Comparison of ENCODE assay signal across 2 mouse cellular contexts in genomic region chr7:25178787-25179605, GRCm38 (mm10).
TF ChIP-seq lines count a peak whose summit lies in the region.

No protein-coding gene starts in this region.

TF ChIP-seq in MEL, 35 proteins besides CTCF, POLR2A, EP300 and RAD21 (continued from another document):
- TF ChIP-seq UBTF (IDR thresholded peaks at IDR 0.05; ENCODE audit: borderline replicate concordance, insufficient read depth, low read depth, low read length) = peak; percentile 92
TF ChIP-seq in MEL: peak in this region for 2.

TF ChIP-seq in myocyte, 11 proteins besides CTCF, POLR2A, EP300 and RAD21 (continued from another document):
- TF ChIP-seq REST (IDR thresholded peaks at IDR 0.05; ENCODE audit: insufficient read depth, insufficient read length) (no peak), MAX (IDR thresholded peaks at IDR 0.05; ENCODE audit: low read depth) (no peak), CEBPB (IDR thresholded peaks at IDR 0.05; ENCODE audit: insufficient read depth, poor library complexity, severe bottlenecking) (no peak), USF1 (IDR thresholded peaks at IDR 0.05; ENCODE audit: low read depth) (no peak), TCF12 (IDR thresholded peaks at IDR 0.05; ENCODE audit: insufficient read depth, poor library complexity, severe bottlenecking) (no peak)
